In genomic region chr15:83499211-83499755, GRCm38 (mm10) we compare ENCODE assay signal across 24 mouse cellular contexts. TPM values are rescaled to one million over a fixed set of nuclear protein-coding genes. Genes with fewer than 3 reads are reported as not detected.
DNase-seq lines count a peak whose midpoint lies in the region; ATAC-seq and TF ChIP-seq lines count a peak whose summit lies in the region.
"Had no signal": no experiment of that assay in that cellular context is flagged by ENCODE, and none has a peak within 500 bp of the region (broad histone marks: within the 10 kb centered on the region; RNA-seq: fewer than 3 reads in every experiment).

No protein-coding gene starts in this region.

- no peak overlapping the region for H3K4me2 ChIP-seq in kidney, postnatal 0 days (ENCODE audit: low read length)
- H3K4me2 ChIP-seq in midbrain, embryonic 11.5 days: no peak overlapping the region
- no peak overlapping the region for H3K4me2 ChIP-seq in liver, embryonic 11.5 days
- H3K4me2 ChIP-seq: embryonic facial prominence, embryonic 12.5 days; forebrain, embryonic 12.5 days; hindbrain, embryonic 13.5 days had no signal

- no peak for DNase-seq in kidney, postnatal 0 days (ENCODE audit: low spot score)
- no peak for DNase-seq in kidney, postnatal 14 days
- DNase-seq in midbrain, embryonic 11.5 days (ENCODE audit: low spot score, missing footprints): peak; percentile 69
- DNase-seq in midbrain, embryonic 10.5 days (ENCODE audit: low spot score): no peak
- DNase-seq in NIH3T3 (ENCODE audit: low read depth): peak; percentile 52
- no peak for DNase-seq in liver, embryonic 11.5 days (ENCODE audit: low spot score)
- DNase-seq in yolk sac, embryonic 10.5 days (ENCODE audit: low spot score): no peak
- DNase-seq: adrenal gland, adult 8-10 months; B cell, adult 2 months; cerebellum, adult 2 months; cerebellum, postnatal 10 days; embryo, embryonic 11 days; gastrocnemius, postnatal 10 days; heart, adult 18-20 months; heart, postnatal 10 days; heart, postnatal 4 days had no signal

- H3K9me3 ChIP-seq in kidney, postnatal 0 days (replicated peaks; ENCODE audit: low read length): no peaks in the 10 kb centered on the region
- H3K9me3 ChIP-seq in midbrain, embryonic 11.5 days (ENCODE audit: control insufficient read depth, low read length): no peaks in the 10 kb centered on the region
- H3K9me3 ChIP-seq in midbrain, embryonic 10.5 days (replicated peaks): no peaks in the 10 kb centered on the region
- no peaks in the 10 kb centered on the region for H3K9me3 ChIP-seq in liver, embryonic 11.5 days (ENCODE audit: control insufficient read depth, low read length)
- H3K9me3 ChIP-seq: embryonic facial prominence, embryonic 12.5 days; forebrain, embryonic 12.5 days; G1E; heart, embryonic 10.5 days; hindbrain, embryonic 13.5 days had no signal

- no peak overlapping the region for H3K27ac ChIP-seq in kidney, postnatal 0 days
- H3K27ac ChIP-seq in midbrain, embryonic 11.5 days (ENCODE audit: low read depth, low read length): no peak overlapping the region
- H3K27ac ChIP-seq in midbrain, embryonic 10.5 days (replicated peaks): no peak overlapping the region
- no peak overlapping the region for H3K27ac ChIP-seq in liver, embryonic 11.5 days (ENCODE audit: low read depth, low read length)
- H3K27ac ChIP-seq: embryonic facial prominence, embryonic 12.5 days; forebrain, embryonic 12.5 days; heart, embryonic 10.5 days; hindbrain, embryonic 13.5 days; hindbrain, postnatal 0 days had no signal

- no peak for TF ChIP-seq CTCF in kidney, postnatal 0 days (IDR thresholded peaks at IDR 0.05; ENCODE audit: low read depth)

- H3K4me3 ChIP-seq in kidney, postnatal 0 days (replicated peaks; ENCODE audit: low read depth, low read length): no peak overlapping the region
- no peak overlapping the region for H3K4me3 ChIP-seq in midbrain, embryonic 11.5 days (ENCODE audit: low read depth, low read length)
- no peak overlapping the region for H3K4me3 ChIP-seq in midbrain, embryonic 10.5 days
- H3K4me3 ChIP-seq in liver, embryonic 11.5 days (ENCODE audit: low read depth, low read length): no peak overlapping the region
- H3K4me3 ChIP-seq: embryonic facial prominence, embryonic 12.5 days; forebrain, embryonic 12.5 days; heart, embryonic 10.5 days; hindbrain, embryonic 13.5 days had no signal

- H3K27me3 ChIP-seq in kidney, postnatal 0 days (ENCODE audit: insufficient read depth, low read length): no peaks in the 10 kb centered on the region
- H3K27me3 ChIP-seq in midbrain, embryonic 11.5 days (ENCODE audit: control insufficient read depth, insufficient read depth, low read length): no peaks in the 10 kb centered on the region
- H3K27me3 ChIP-seq in midbrain, embryonic 10.5 days (ENCODE audit: low read depth, poor library complexity, severe bottlenecking): no peaks in the 10 kb centered on the region
- H3K27me3 ChIP-seq in liver, embryonic 11.5 days (replicated peaks; ENCODE audit: control insufficient read depth, insufficient read depth, low read length): no peaks in the 10 kb centered on the region
- H3K27me3 ChIP-seq: embryonic facial prominence, embryonic 12.5 days; forebrain, embryonic 12.5 days; hindbrain, embryonic 13.5 days had no signal

- WGBS in kidney, postnatal 0 days: 91% methylated on average over 10 of the region's 10 CpGs
- 93% methylated on average over 10 of the region's 10 CpGs for WGBS in midbrain, embryonic 11.5 days
- WGBS in midbrain, embryonic 10.5 days: 92% methylated on average over 10 of the region's 10 CpGs
- WGBS in liver, embryonic 11.5 days: 80% methylated on average over 10 of the region's 10 CpGs

- H3K4me1 ChIP-seq in kidney, postnatal 0 days (replicated peaks; ENCODE audit: insufficient read depth, low read length): no peaks in the 10 kb centered on the region
- H3K4me1 ChIP-seq in midbrain, embryonic 11.5 days (ENCODE audit: control insufficient read depth, insufficient read depth, low read length): no peaks in the 10 kb centered on the region
- no peaks in the 10 kb centered on the region for H3K4me1 ChIP-seq in midbrain, embryonic 10.5 days
- H3K4me1 ChIP-seq in liver, embryonic 11.5 days (replicated peaks; ENCODE audit: control insufficient read depth, insufficient read depth, low read length): peaks cover 10% of the 10 kb centered on the region; the same call in 1 of the 2 replicates
- H3K4me1 ChIP-seq: embryonic facial prominence, embryonic 12.5 days; forebrain, embryonic 12.5 days; hindbrain, embryonic 13.5 days had no signal

- ATAC-seq in kidney, postnatal 0 days (replicated peaks; ENCODE audit: low FRiP score, low read depth): peak; percentile 63; the same call in 1 of the 2 replicates
- ATAC-seq in midbrain, embryonic 11.5 days (ENCODE audit: low FRiP score): no peak
- ATAC-seq in liver, embryonic 11.5 days (replicated peaks; ENCODE audit: low FRiP score): no peak
- ATAC-seq: CD4-positive, CD25-positive, alpha-beta regulatory T cell, adult 4 months; forebrain, embryonic 16.5 days; hindbrain, postnatal 0 days had no signal

- H3K9ac ChIP-seq in kidney, postnatal 0 days (ENCODE audit: low read depth, low read length): no peak overlapping the region
- no peak overlapping the region for H3K9ac ChIP-seq in midbrain, embryonic 11.5 days (ENCODE audit: low read length)
- no peak overlapping the region for H3K9ac ChIP-seq in liver, embryonic 11.5 days (ENCODE audit: low read depth, low read length)
- H3K9ac ChIP-seq: embryonic facial prominence, embryonic 12.5 days; forebrain, embryonic 12.5 days; hindbrain, embryonic 13.5 days had no signal

- H3K36me3 ChIP-seq in kidney, postnatal 0 days (ENCODE audit: insufficient read depth, low read length): peaks cover 19% of the 10 kb centered on the region
- H3K36me3 ChIP-seq in midbrain, embryonic 11.5 days (ENCODE audit: control insufficient read depth, insufficient read depth, low read length): peaks cover 9% of the 10 kb centered on the region; the same call in 1 of the 2 replicates
- peaks cover 91% of the 10 kb centered on the region for H3K36me3 ChIP-seq in midbrain, embryonic 10.5 days
- no peaks in the 10 kb centered on the region for H3K36me3 ChIP-seq in liver, embryonic 11.5 days (ENCODE audit: control insufficient read depth, insufficient read depth, low read length)

RNA-seq across cellular contexts. Expression of gene Ttll1, which starts 11.4 kb away (rescaled TPM):
- polyA plus RNA-seq in kidney, postnatal 0 days (2015; fragmentation: Nextera tagmentation; extraction: Ambion mirVana): 16.6 and 19.0 TPM in 2 replicates
- 32.2 and 34.6 TPM in 2 replicates for polyA plus RNA-seq in midbrain, embryonic 11.5 days (2014; fragmentation: Nextera tagmentation; extraction: Ambion mirVana)
- 34.3 and 42.6 TPM in 2 replicates for polyA plus RNA-seq in midbrain, embryonic 10.5 days (2016; fragmentation: Nextera tagmentation; extraction: Ambion mirVana)
- polyA plus RNA-seq in liver, embryonic 11.5 days (2014; fragmentation: Nextera tagmentation; extraction: Ambion mirVana): 12.6 and 14.5 TPM in 2 replicates

RNA-seq across cellular contexts. Expression of gene Bik, which starts 27.4 kb away (rescaled TPM):
- 14.1 and 16.1 TPM in 2 replicates for polyA plus RNA-seq in kidney, postnatal 0 days (2015; fragmentation: Nextera tagmentation; extraction: Ambion mirVana)
- 2.3 and 2.8 TPM in 2 replicates for polyA plus RNA-seq in midbrain, embryonic 11.5 days (2014; fragmentation: Nextera tagmentation; extraction: Ambion mirVana)
- 2.9 and 3.1 TPM in 2 replicates for polyA plus RNA-seq in midbrain, embryonic 10.5 days (2016; fragmentation: Nextera tagmentation; extraction: Ambion mirVana)
- polyA plus RNA-seq in liver, embryonic 11.5 days (2014; fragmentation: Nextera tagmentation; extraction: Ambion mirVana): 4.0 and 5.6 TPM in 2 replicates
- polyA plus RNA-seq: G1E had no signal

RNA-seq across cellular contexts. Expression of gene Pacsin2, which starts 34.9 kb away (rescaled TPM):
- 61.3 and 68.5 TPM in 2 replicates for polyA plus RNA-seq in kidney, postnatal 0 days (2015; fragmentation: Nextera tagmentation; extraction: Ambion mirVana)
- 36.3 and 36.5 TPM in 2 replicates for polyA plus RNA-seq in midbrain, embryonic 11.5 days (2014; fragmentation: Nextera tagmentation; extraction: Ambion mirVana)
- polyA plus RNA-seq in midbrain, embryonic 10.5 days (2016; fragmentation: Nextera tagmentation; extraction: Ambion mirVana): 55.6 TPM in 2 replicates
- polyA plus RNA-seq in liver, embryonic 11.5 days (2014; fragmentation: Nextera tagmentation; extraction: Ambion mirVana): 82.9 and 89.3 TPM in 2 replicates

Comparison
In these comparisons a context has a peak if more than half of its experiments do, and no peak if none do; other contexts are left out.
1. DNase-seq: peak in midbrain, embryonic 11.5 days (single experiment) and NIH3T3 (single experiment); none in kidney, postnatal 0 days (single experiment), kidney, postnatal 14 days (single experiment), midbrain, embryonic 10.5 days (single experiment), liver, embryonic 11.5 days (single experiment) and yolk sac, embryonic 10.5 days (single experiment).